Mouse (Mus musculus): ENCODE measurements around the gene Sult2b1. TPM values are rescaled to one million over a fixed set of nuclear protein-coding genes. Genes with fewer than 3 reads are reported as not detected.

Sult2b1 gene
- total and polyA plus RNA-seq, 3 experiments, result 0.17 to 0.29 TPM; not detected in 1

GRCm38 (mm10) chr7:45682144-45683126, 102.0 kb downstream of the Sult2b1 start:
- Histone ChIP-seq H3K27me3 (replicated peaks) (no peaks in the 10 kb centered on the region), H3K27ac (ENCODE audit: insufficient read depth, low read depth) (peak overlapping the region; percentile 81), H3K4me3 (replicated peaks in 1 of 3; ENCODE audit: low read depth in 2 of 3, low read length in 2 of 3, poor library complexity in 1 of 3) (no peak overlapping the region), H3K4me1 (ENCODE audit: control insufficient read depth in 1 of 2, insufficient read depth in 2 of 2) (peaks cover 34 to 77% of the 10 kb centered on the region in 2 experiments), H3K9me3 (replicated peaks; ENCODE audit: low read length) (no peaks in the 10 kb centered on the region), H3K36me3 (replicated peaks in 1 of 2; ENCODE audit: control insufficient read depth in 1 of 2, insufficient read depth in 1 of 2, low read length in 1 of 2) (no peaks in the 10 kb centered on the region), H3K9ac (ENCODE audit: insufficient read depth, low read depth) (0 out of 2 replicates have a peak overlapping the region, but pooled peaks have one; percentile 34), H3K79me2 (replicated peaks; ENCODE audit: control insufficient read depth, extremely low read depth, insufficient read depth, poor library complexity, severe bottlenecking) (no peaks in the 10 kb centered on the region), H3K4me2 (ENCODE audit: insufficient read depth, low read depth, poor library complexity, severe bottlenecking) (peak overlapping the region; percentile 52; the same call in 1 of the 2 replicates)
- TF ChIP-seq UBTF (IDR thresholded peaks at IDR 0.05; ENCODE audit: low read depth, low read length) (no peak), MYC (IDR thresholded peaks at IDR 0.05; ENCODE audit: low read depth, low read length) (0 out of 2 replicates have a peak, but pooled peaks have one; percentile 35), RAD21 (IDR thresholded peaks at IDR 0.05; ENCODE audit: low read depth, low read length) (peak; percentile 92), TCF12 (IDR thresholded peaks at IDR 0.05; ENCODE audit: low read depth, low read length) (peak; percentile 58), HCFC1 (IDR thresholded peaks at IDR 0.05; ENCODE audit: low read depth, low read length) (peak; percentile 46), ELF1 (IDR thresholded peaks at IDR 0.05; ENCODE audit: low read depth, low read length) (peak; percentile 89), CTCF (conservative IDR thresholded peaks at IDR 0.05 in 1 of 2, IDR thresholded peaks at IDR 0.05 in 1 of 2; ENCODE audit: low read depth in 2 of 2, low read length in 2 of 2) (peak; percentile 88 to 100), KAT2A (IDR thresholded peaks at IDR 0.05; ENCODE audit: insufficient replicate concordance, low read length) (no peak), MAFK (IDR thresholded peaks at IDR 0.05; ENCODE audit: insufficient replicate concordance, low read length) (no peak), BHLHE40 (IDR thresholded peaks at IDR 0.05; ENCODE audit: low read depth, low read length) (peak; percentile 35; the same call in 1 of the 2 replicates), ZC3H11A (IDR thresholded peaks at IDR 0.05; ENCODE audit: low read depth, low read length) (peak; percentile 44), POLR2A (IDR thresholded peaks at IDR 0.05; ENCODE audit: low read depth, low read length) (peak; percentile 36; the same call in 1 of the 2 replicates), ZNF384 (IDR thresholded peaks at IDR 0.05; ENCODE audit: low read depth, low read length) (no peak), SMC3 (IDR thresholded peaks at IDR 0.05; ENCODE audit: low read depth, low read length) (peak; percentile 92), IRF4 (IDR thresholded peaks at IDR 0.05; ENCODE audit: low read depth, low read length) (peak; percentile 69), NELFE (IDR thresholded peaks at IDR 0.05; ENCODE audit: low read depth, low read length) (peak; percentile 79; the same call in 1 of the 2 replicates), ZKSCAN1 (IDR thresholded peaks at IDR 0.05; ENCODE audit: borderline replicate concordance, low read depth, low read length) (no peak), SIN3A (IDR thresholded peaks at IDR 0.05; ENCODE audit: low read length) (peak; percentile 41; the same call in 1 of the 2 replicates)
- dilution Hi-C loops (cut with MboI; ENCODE audit: extremely low pct_ligation_motif_present, extremely low pct_unique_long_range_greater_than_20kb, low sequenced_read_pairs), result no loop called here
- peak; percentile 92 for DNase-seq (ENCODE audit: extremely low read depth)
- in situ Hi-C loops (cut with MboI; ENCODE audit: low pct_ligation_motif_present, low pct_unique_long_range_greater_than_20kb, low sequenced_read_pairs), result loop anchor here (5.0 to 10.0 kb wide), 3 partner anchors 45 to 218 kb away; partner anchors contain the start of genes Bax and Mamstr

All from CH12.LX (cell line).